Mouse (Mus musculus): ENCODE results near the gene Nhlrc4. TPM values are rescaled to one million over a fixed set of nuclear protein-coding genes. Genes with fewer than 3 reads are reported as not detected.

Nhlrc4 gene
- total and polyA plus RNA-seq, 2 experiments from 2014 or later, result 0.35 to 0.60 TPM

DNA sequence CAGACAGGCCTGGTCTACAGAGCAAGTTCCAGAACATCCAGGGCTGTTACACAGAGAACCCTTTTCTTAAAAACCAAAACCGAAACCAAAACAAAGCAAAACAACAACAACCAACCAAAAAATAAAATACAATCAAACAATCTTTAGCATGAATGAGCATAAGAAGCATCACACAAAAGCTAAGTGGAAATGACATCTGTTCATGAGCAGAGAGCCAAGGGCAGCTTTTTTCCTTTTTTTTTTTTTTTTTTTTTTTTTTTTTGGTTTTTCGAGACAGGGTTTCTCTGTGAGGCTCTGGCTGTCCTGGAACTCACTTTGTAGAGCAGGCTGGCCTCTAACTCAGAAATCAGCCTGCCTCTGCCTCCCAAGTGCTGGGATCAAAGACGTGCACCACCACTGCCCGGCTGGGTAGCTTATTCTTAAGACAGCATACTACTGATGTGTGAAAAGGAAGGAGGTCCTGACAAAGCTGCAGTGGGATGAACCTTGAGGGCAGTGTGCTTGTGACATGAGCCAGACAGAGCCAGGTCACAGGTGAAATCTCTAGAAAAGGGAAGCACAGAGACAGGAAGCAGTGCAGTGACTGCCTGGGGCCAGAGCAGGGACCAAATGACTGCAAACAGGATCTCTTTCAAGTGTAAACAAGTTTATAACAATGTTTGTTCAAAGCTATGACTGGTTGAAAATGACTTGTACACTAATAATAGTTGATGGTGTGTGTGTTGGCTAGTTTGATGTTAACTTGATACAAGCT, 26.4 kb upstream of the Nhlrc4 start:
- Histone ChIP-seq H3K36me3 (ENCODE audit: insufficient read depth, low read length) (peaks cover 9% of the 10 kb centered on the region; the same call in 1 of the 2 replicates), H3K9me3 (ENCODE audit: low read length) (no peaks in the 10 kb centered on the region), H3K27ac (ENCODE audit: low read depth, low read length) (no peak overlapping the region), H3K4me1 (ENCODE audit: insufficient read depth, low read length) (no peaks in the 10 kb centered on the region), H3K27me3 (ENCODE audit: insufficient read depth, low read length) (no peaks in the 10 kb centered on the region), H3K4me3 (ENCODE audit: low read depth, low read length) (no peak overlapping the region), H3K9ac (replicated peaks; ENCODE audit: low read length, poor library complexity, severe bottlenecking) (no peak overlapping the region), H3K4me2 (ENCODE audit: low read depth, low read length, poor library complexity, severe bottlenecking) (no peak overlapping the region)
- WGBS, result 88% methylated on average over 4 of the region's 4 CpGs
- DNase-seq (ENCODE audit: low spot score) (no peak), ATAC-seq (ENCODE audit: low FRiP score) (no peak)
- no peak for TF ChIP-seq CTCF (IDR thresholded peaks at IDR 0.05)

GRCm38 (mm10) chr17:25970448-25970847, 25.7 kb upstream of the Nhlrc4 start:
- H3K27ac ChIP-seq (ENCODE audit: low read depth, low read length), result no peak overlapping the region
- no peak overlapping the region for H3K4me3 ChIP-seq (ENCODE audit: low read depth, low read length)

GRCm38 (mm10) chr17:25968176-25968575, 23.4 kb upstream of the Nhlrc4 start:
- no peaks in the 10 kb centered on the region for H3K9me3 ChIP-seq (ENCODE audit: low read length)
- H3K4me2 ChIP-seq (ENCODE audit: low read depth, low read length, poor library complexity, severe bottlenecking), result no peak overlapping the region
- no peaks in the 10 kb centered on the region for H3K27me3 ChIP-seq (ENCODE audit: insufficient read depth, low read length)
- H3K4me3 ChIP-seq (ENCODE audit: low read depth, low read length), result no peak overlapping the region
- H3K9ac ChIP-seq (replicated peaks; ENCODE audit: low read length, poor library complexity, severe bottlenecking), result no peak overlapping the region
- no peak for DNase-seq (ENCODE audit: low spot score)
- WGBS, result 90% methylated on average over 1 of the region's 1 CpGs
- ATAC-seq (ENCODE audit: low FRiP score), result no peak
- H3K36me3 ChIP-seq (ENCODE audit: insufficient read depth, low read length), result peaks cover 26% of the 10 kb centered on the region
- H3K4me1 ChIP-seq (ENCODE audit: insufficient read depth, low read length), result no peaks in the 10 kb centered on the region
- TF ChIP-seq CTCF (IDR thresholded peaks at IDR 0.05), result no peak
- H3K27ac ChIP-seq (ENCODE audit: low read depth, low read length), result no peak overlapping the region

More at GRCm38 (mm10) chr17:25970448-25970847, 25.7 kb upstream of the Nhlrc4 start:
- Histone ChIP-seq H3K36me3 (ENCODE audit: insufficient read depth, low read length) (peaks cover 9% of the 10 kb centered on the region; the same call in 1 of the 2 replicates), H3K9me3 (ENCODE audit: low read length) (no peaks in the 10 kb centered on the region), H3K9ac (replicated peaks; ENCODE audit: low read length, poor library complexity, severe bottlenecking) (no peak overlapping the region), H3K4me1 (ENCODE audit: insufficient read depth, low read length) (no peaks in the 10 kb centered on the region), H3K4me2 (ENCODE audit: low read depth, low read length, poor library complexity, severe bottlenecking) (no peak overlapping the region), H3K27me3 (ENCODE audit: insufficient read depth, low read length) (no peaks in the 10 kb centered on the region)
- 92% methylated on average over 9 of the region's 9 CpGs for WGBS
- DNase-seq (ENCODE audit: low spot score) (peak; percentile 62), ATAC-seq (ENCODE audit: low FRiP score) (no peak)
- peak; percentile 43 for TF ChIP-seq CTCF (IDR thresholded peaks at IDR 0.05)

- 67% methylated on average over 3 of the region's 3 CpGs for WGBS
- Histone ChIP-seq H3K27ac (ENCODE audit: low read depth, low read length) (no peak overlapping the region), H3K4me3 (ENCODE audit: low read depth, low read length) (no peak overlapping the region), H3K4me2 (ENCODE audit: low read depth, low read length, poor library complexity, severe bottlenecking) (no peak overlapping the region), H3K36me3 (ENCODE audit: insufficient read depth, low read length) (peaks cover 25% of the 10 kb centered on the region), H3K4me1 (ENCODE audit: insufficient read depth, low read length) (no peaks in the 10 kb centered on the region), H3K27me3 (ENCODE audit: insufficient read depth, low read length) (no peaks in the 10 kb centered on the region), H3K9ac (replicated peaks; ENCODE audit: low read length, poor library complexity, severe bottlenecking) (no peak overlapping the region), H3K9me3 (ENCODE audit: low read length) (no peaks in the 10 kb centered on the region)
- DNase-seq (ENCODE audit: low spot score) (no peak), ATAC-seq (ENCODE audit: low FRiP score) (no peak)
- TF ChIP-seq CTCF (IDR thresholded peaks at IDR 0.05), result no peak
Observed at GRCm38 (mm10) chr17:25967652-25968051, 22.9 kb upstream of the Nhlrc4 start.

GRCm38 (mm10) chr17:25964271-25964670, 19.5 kb upstream of the Nhlrc4 start:
- DNase-seq (ENCODE audit: low spot score) (no peak), ATAC-seq (ENCODE audit: low FRiP score) (no peak)
- no peaks in the 10 kb centered on the region for H3K27me3 ChIP-seq (ENCODE audit: insufficient read depth, low read length)
- no peak overlapping the region for H3K4me2 ChIP-seq (ENCODE audit: low read depth, low read length, poor library complexity, severe bottlenecking)
- no peak for TF ChIP-seq CTCF (IDR thresholded peaks at IDR 0.05)
- H3K36me3 ChIP-seq (ENCODE audit: insufficient read depth, low read length), result peaks cover 41% of the 10 kb centered on the region
- H3K4me1 ChIP-seq (ENCODE audit: insufficient read depth, low read length), result no peaks in the 10 kb centered on the region
- H3K9ac ChIP-seq (replicated peaks; ENCODE audit: low read length, poor library complexity, severe bottlenecking), result no peak overlapping the region
- H3K9me3 ChIP-seq (ENCODE audit: low read length), result no peaks in the 10 kb centered on the region
- WGBS, result 88% methylated on average over 7 of the region's 7 CpGs
- H3K4me3 ChIP-seq (ENCODE audit: low read depth, low read length), result no peak overlapping the region
- no peak overlapping the region for H3K27ac ChIP-seq (ENCODE audit: low read depth, low read length)

- H3K4me3 ChIP-seq (ENCODE audit: low read depth, low read length), result no peak overlapping the region
- H3K4me2 ChIP-seq (ENCODE audit: low read depth, low read length, poor library complexity, severe bottlenecking), result no peak overlapping the region
- H3K9ac ChIP-seq (replicated peaks; ENCODE audit: low read length, poor library complexity, severe bottlenecking), result no peak overlapping the region
- TF ChIP-seq CTCF (IDR thresholded peaks at IDR 0.05), result no peak
- ATAC-seq (ENCODE audit: low FRiP score) (no peak), DNase-seq (ENCODE audit: low spot score) (no peak)
- H3K27ac ChIP-seq (ENCODE audit: low read depth, low read length), result no peak overlapping the region
- no peaks in the 10 kb centered on the region for H3K4me1 ChIP-seq (ENCODE audit: insufficient read depth, low read length)
- no peaks in the 10 kb centered on the region for H3K9me3 ChIP-seq (ENCODE audit: low read length)
- 92% methylated on average over 7 of the region's 7 CpGs for WGBS
- H3K27me3 ChIP-seq (ENCODE audit: insufficient read depth, low read length), result no peaks in the 10 kb centered on the region
- H3K36me3 ChIP-seq (ENCODE audit: insufficient read depth, low read length), result peaks cover 43% of the 10 kb centered on the region
Observed at GRCm38 (mm10) chr17:25962413-25962905, 17.7 kb upstream of the Nhlrc4 start.

Data from midbrain, postnatal 0 days (tissue).